Mouse (Mus musculus) left cerebral cortex, postnatal 10 days (tissue): ENCODE measurements at regions not wholly inside any gene's neighbourhood (a gene's known extent, or its start where the extent isn't known, plus 50 kb on each side); places are given as distances from the start of the nearest gene placed in this dataset.
"Not testable (repeated sequence)": the region's sequence is repeated elsewhere in the genome, so short reads cannot be mapped to it uniquely, and the experiment has no call there.

Source experiments
- DNase-seq, 2 experiments: peaks; one replicate each; pipeline ENCODE4 v3.0.0; 2021 to 2022; ENCODE audit warnings: low spot score in 2 of 2, mixed read lengths in 1 of 2; ENCODE audit errors: extremely low spot score in 1 of 2
- intact Hi-C: fragments of 180-260 bp; cut with DNase I; formaldehyde crosslinking; loops from one replicate; pipeline ENCODE4 v1.15.1; 2025

DNA sequence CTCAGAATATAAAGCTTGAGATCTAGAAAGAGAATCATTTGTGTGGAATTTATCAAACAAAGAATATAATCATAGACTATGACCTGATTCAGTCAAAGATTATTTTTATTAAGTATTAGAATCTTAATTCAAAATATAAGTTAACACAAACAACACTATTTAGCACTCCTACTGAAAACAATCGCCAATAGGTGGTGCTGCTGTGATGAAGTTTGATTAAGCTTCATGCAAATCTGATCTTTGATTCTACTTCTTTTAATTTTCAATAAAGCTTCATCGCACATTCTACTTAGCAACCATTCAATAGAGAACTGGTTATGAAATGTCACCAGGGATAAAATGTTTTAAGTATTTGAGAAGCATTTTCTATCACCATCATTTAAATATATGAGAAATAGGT, 1509.9 kb upstream of the Pcdh7 start:
- intact Hi-C loops: no loop called here
- peak in 1 of 2 experiments; percentile 9 for DNase-seq

DNA sequence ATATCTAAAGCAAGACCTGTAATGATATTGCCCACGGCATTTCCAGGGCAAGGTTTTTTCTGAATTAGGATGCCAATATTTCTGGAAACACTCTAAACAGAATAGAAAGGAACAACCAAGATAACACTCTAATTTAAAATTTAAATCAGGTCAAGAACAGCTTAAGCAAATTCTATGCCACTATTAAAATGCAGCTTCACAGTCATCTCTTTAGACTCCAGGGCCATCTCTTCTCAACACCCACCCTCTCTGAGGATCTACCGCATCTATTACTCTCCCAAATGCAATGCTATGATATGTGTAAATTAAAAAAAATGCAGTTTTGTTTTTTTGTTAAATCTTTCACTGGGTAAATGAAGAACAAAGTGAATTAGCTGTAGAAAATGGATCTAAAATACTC, 1501.9 kb upstream of the Pcdh7 start:
- DNase-seq: no peak
- intact Hi-C loops: no loop called here

DNA sequence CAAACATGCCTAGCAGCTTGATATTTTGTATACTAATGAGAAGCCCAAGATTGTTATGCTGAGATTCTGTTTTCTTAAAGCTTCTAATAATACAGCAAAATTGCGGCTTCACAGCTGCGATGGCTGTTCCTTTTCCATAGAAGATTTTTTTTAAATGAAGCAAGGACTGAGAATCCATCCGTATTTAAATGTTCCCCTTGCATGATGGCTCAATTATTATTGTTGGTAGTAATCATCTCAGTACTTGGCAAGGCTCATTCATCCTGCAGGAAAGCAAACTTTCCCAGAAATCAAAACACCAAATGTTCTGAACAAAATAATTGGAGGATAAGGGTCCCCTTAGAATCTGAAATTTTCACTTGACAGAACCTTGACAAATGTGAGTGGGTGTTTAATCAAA, 1451.6 kb upstream of the Pcdh7 start:
- intact Hi-C loops: no loop called here
- peak in 1 of 2 experiments; percentile 1 for DNase-seq

DNA sequence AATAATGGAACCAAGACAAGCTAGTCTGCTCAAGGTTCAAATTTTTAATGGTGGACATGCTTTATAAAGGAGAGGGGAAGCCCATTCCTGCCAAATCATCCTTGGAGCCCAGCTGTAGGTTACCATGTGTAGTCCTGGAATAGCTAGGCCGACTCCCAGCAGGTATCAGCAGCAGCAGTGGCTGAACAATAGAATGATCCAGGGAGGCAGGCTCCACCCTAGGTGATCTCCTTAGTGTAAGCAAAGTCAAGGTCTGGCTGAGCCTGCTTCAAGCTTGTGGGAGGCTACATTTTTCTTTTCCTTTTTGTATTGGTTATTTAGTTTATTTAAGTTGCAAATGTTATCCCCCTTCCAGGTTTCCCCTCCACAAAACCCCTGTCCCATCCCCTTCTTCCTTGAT, 1426.1 kb upstream of the Pcdh7 start:
- intact Hi-C loops, DNase-seq: not testable (repeated sequence)
